Comparison of ENCODE assay signal across 10 mouse cellular contexts in the genomic region with DNA sequence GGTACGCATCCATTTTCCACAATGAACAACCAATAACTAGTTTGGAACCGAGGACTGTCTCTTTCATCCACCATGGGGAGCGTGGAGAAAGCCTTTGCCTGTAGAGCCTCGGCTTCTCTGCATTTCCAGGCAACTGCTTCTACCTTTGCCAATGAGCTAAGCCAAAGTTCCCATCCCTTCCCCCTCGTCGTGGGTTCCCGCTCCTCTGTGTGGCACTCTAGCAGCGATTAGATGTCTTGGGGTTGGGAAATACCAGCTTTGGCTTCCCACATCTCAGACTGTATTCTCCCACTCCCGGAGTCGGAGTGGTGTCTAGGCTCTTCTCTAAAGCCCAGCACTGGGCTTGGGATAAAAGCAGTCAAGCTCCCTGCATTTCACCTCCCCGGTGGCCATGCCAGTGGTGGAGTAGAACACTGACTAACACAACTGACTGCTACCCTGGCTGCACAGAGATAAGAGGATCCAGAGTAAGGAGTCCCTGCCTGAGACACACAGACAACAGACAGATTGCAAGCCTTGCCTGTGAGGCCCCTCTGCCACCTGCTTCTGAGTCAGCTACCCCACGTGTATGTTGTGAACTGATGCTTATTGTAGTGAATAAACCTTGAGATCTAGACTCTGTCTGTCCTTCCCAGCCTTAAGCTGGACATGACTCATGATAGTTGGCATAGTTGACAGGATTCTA.
DNase-seq lines count a peak whose midpoint lies in the region; ATAC-seq lines count a peak whose summit lies in the region.
"Had no signal": no experiment of that assay in that cellular context is flagged by ENCODE, and none has a peak within 500 bp of the region (broad histone marks: within the 10 kb centered on the region; RNA-seq: fewer than 3 reads in every experiment).

No protein-coding gene starts in this region.

- 71% methylated on average over 12 of the region's 12 CpGs for WGBS in heart, embryonic 15.5 days

- H3K27ac ChIP-seq in heart, embryonic 15.5 days: peak overlapping the region; percentile 73

- intact Hi-C loops in left cerebral cortex, postnatal 36 days (cut with DNase I): no loop called here
- intact Hi-C loops in left cerebral cortex, postnatal 25 days (cut with DNase I): no loop called here

- H3K36me3 ChIP-seq in heart, embryonic 15.5 days: no peaks in the 10 kb centered on the region

- no peaks in the 10 kb centered on the region for H3K9me3 ChIP-seq in heart, embryonic 15.5 days (replicated peaks)

- H3K4me2 ChIP-seq in heart, embryonic 15.5 days: no peak overlapping the region

- H3K9ac ChIP-seq in heart, embryonic 15.5 days: no peak overlapping the region

- ATAC-seq in heart, embryonic 15.5 days (replicated peaks; ENCODE audit: insufficient number of reproducible peaks, insufficient read depth, low FRiP score, low read depth): no peak
- peak; percentile 74 for ATAC-seq in erythroblast, adult 5-6 weeks (replicated peaks; ENCODE audit: low FRiP score, poor library complexity, severe bottlenecking)

- DNase-seq in heart, adult 8-10 months (ENCODE audit: low spot score): no peak
- peak; percentile 48 for DNase-seq in adrenal gland, postnatal 14 days
- peak; percentile 7 for DNase-seq in skeletal muscle tissue, adult 2 months (ENCODE audit: low read depth, low spot score)
- DNase-seq in left cerebral cortex, postnatal 36 days (ENCODE audit: low spot score in 2 of 2): no peak
- DNase-seq in left cerebral cortex, postnatal 25 days (ENCODE audit: low spot score in 2 of 2): no peak
- DNase-seq: retina, postnatal 1 day; thymus, postnatal 36 days had no signal

- H3K4me1 ChIP-seq in heart, embryonic 15.5 days (replicated peaks): peaks cover 32% of the 10 kb centered on the region

- H3K27me3 ChIP-seq in heart, embryonic 15.5 days: no peaks in the 10 kb centered on the region

- H3K4me3 ChIP-seq in heart, embryonic 15.5 days: no peak overlapping the region
- H3K4me3 ChIP-seq: myocyte had no signal

Comparison
In these comparisons a context has a peak if more than half of its experiments do, and no peak if none do; other contexts are left out.
1. DNase-seq: peak in adrenal gland, postnatal 14 days (single experiment) and skeletal muscle tissue, adult 2 months (single experiment); none in heart, adult 8-10 months (single experiment), left cerebral cortex, postnatal 36 days (0 of 2) and left cerebral cortex, postnatal 25 days (0 of 2).